Mouse (Mus musculus): ENCODE data around the gene Stk4. TPM values are rescaled to one million over a fixed set of nuclear protein-coding genes. Genes with fewer than 3 reads are reported as not detected.

The Stk4 gene
- polyA plus RNA-seq, 1 experiment from 2014 or later = 21.4 TPM

DNA sequence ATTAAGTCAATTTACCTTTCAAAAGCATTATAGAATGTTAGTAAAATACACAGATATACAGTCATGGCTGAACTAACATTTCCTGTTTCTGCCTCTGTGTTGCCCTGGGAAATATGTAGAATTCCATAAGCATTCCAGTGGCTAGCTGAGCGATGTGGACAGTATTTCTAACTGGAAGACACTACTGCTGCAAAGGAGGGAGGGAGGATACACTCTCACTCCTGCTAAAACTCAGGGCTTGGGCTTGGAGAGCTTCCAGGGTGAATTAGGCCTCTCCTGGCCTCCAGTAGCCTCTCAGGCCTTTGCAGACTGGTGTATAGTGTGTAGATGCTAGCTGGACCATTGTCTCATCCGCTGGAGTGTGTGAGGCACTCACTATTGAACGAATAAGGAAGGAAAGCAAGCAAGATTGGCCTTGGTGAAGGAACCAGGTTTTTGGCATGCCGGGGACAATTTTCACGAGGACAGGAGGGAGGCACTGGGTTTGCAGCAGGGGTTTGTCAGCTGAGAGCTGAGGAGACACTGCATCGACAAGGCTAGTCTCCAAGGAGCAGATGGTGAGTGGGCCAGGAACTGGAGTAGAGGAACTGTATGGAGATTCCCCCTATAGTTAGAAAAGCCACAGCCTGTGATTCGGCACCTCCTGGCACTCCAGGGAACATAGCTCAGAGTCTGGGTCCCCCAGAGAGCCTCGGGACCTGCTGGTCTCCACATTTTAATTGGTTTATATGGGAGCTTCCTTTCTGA is 104.7 kb downstream of the Stk4 start:
- H3K4me3 ChIP-seq (ENCODE audit: low read depth, low read length) = no peak overlapping the region
- peaks cover 7% of the 10 kb centered on the region for H3K4me1 ChIP-seq (ENCODE audit: control insufficient read depth, insufficient read depth, low read length)
- peak overlapping the region; percentile 34; the same call in 1 of the 2 replicates for H3K9ac ChIP-seq (ENCODE audit: low read depth, low read length)
- H3K4me2 ChIP-seq = no peak overlapping the region
- no peak for ATAC-seq (replicated peaks; ENCODE audit: insufficient number of reproducible peaks, low FRiP score, low TSS enrichment)
- 71% methylated on average over 8 of the region's 8 CpGs for WGBS (ENCODE audit: insufficient replicate concordance)
- H3K27ac ChIP-seq (ENCODE audit: low read depth, low read length) = no peak overlapping the region
- H3K27me3 ChIP-seq (ENCODE audit: control insufficient read depth, insufficient read depth, low read length) = peaks cover 32% of the 10 kb centered on the region
- no peaks in the 10 kb centered on the region for H3K36me3 ChIP-seq (ENCODE audit: control insufficient read depth, insufficient read depth, low read length)
- H3K9me3 ChIP-seq (replicated peaks; ENCODE audit: control insufficient read depth, low read length) = no peaks in the 10 kb centered on the region

GRCm38 (mm10) chr2:164175850-164176249 is 105.7 kb downstream of the Stk4 start:
- Histone ChIP-seq H3K27ac (ENCODE audit: low read depth, low read length) (no peak overlapping the region), H3K4me3 (ENCODE audit: low read depth, low read length) (no peak overlapping the region), H3K4me2 (no peak overlapping the region), H3K9me3 (replicated peaks; ENCODE audit: control insufficient read depth, low read length) (no peaks in the 10 kb centered on the region), H3K36me3 (ENCODE audit: control insufficient read depth, insufficient read depth, low read length) (no peaks in the 10 kb centered on the region), H3K27me3 (ENCODE audit: control insufficient read depth, insufficient read depth, low read length) (peaks cover 22% of the 10 kb centered on the region), H3K4me1 (ENCODE audit: control insufficient read depth, insufficient read depth, low read length) (peaks cover 5% of the 10 kb centered on the region), H3K9ac (ENCODE audit: low read depth, low read length) (no peak overlapping the region)
- ATAC-seq (replicated peaks; ENCODE audit: insufficient number of reproducible peaks, low FRiP score, low TSS enrichment) = no peak
- 67% methylated on average over 3 of the region's 3 CpGs for WGBS (ENCODE audit: insufficient replicate concordance)

DNA sequence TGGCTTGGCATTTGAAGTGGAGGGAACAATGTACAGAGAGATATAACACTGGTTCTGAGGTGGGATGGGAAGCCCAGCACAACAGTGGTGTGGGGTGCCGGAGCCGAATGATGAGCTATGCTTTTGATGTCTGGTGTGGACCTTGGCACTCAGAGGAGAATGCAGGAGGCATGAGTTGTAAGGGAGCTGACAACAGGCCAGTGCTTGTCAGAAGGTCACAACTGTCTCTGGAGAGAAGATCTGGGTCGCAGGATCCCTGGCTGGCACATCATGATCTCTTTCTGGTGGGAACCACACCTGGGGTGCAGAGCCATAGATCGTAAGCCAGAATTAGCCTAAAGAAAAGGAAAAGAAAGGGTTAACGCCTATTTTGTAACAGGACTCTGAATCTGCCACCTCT is 107.7 kb downstream of the Stk4 start:
- H3K4me2 ChIP-seq = no peak overlapping the region
- H3K9ac ChIP-seq (ENCODE audit: low read depth, low read length) = no peak overlapping the region
- WGBS (ENCODE audit: insufficient replicate concordance) = 78% methylated on average over 5 of the region's 5 CpGs
- H3K4me1 ChIP-seq (ENCODE audit: control insufficient read depth, insufficient read depth, low read length) = no peaks in the 10 kb centered on the region
- no peak overlapping the region for H3K4me3 ChIP-seq (ENCODE audit: low read depth, low read length)
- no peaks in the 10 kb centered on the region for H3K36me3 ChIP-seq (ENCODE audit: control insufficient read depth, insufficient read depth, low read length)
- no peak for ATAC-seq (replicated peaks; ENCODE audit: insufficient number of reproducible peaks, low FRiP score, low TSS enrichment)
- H3K27me3 ChIP-seq (ENCODE audit: control insufficient read depth, insufficient read depth, low read length) = peaks cover 12% of the 10 kb centered on the region
- no peaks in the 10 kb centered on the region for H3K9me3 ChIP-seq (replicated peaks; ENCODE audit: control insufficient read depth, low read length)
- H3K27ac ChIP-seq (ENCODE audit: low read depth, low read length) = no peak overlapping the region

GRCm38 (mm10) chr2:164180124-164180523 is 110.0 kb downstream of the Stk4 start:
- 38% methylated on average over 3 of the region's 3 CpGs for WGBS (ENCODE audit: insufficient replicate concordance)
- Histone ChIP-seq H3K4me3 (ENCODE audit: low read depth, low read length) (no peak overlapping the region), H3K4me2 (no peak overlapping the region), H3K27ac (ENCODE audit: low read depth, low read length) (no peak overlapping the region), H3K9me3 (replicated peaks; ENCODE audit: control insufficient read depth, low read length) (no peaks in the 10 kb centered on the region), H3K9ac (ENCODE audit: low read depth, low read length) (no peak overlapping the region), H3K27me3 (ENCODE audit: control insufficient read depth, insufficient read depth, low read length) (peaks cover 12% of the 10 kb centered on the region), H3K36me3 (ENCODE audit: control insufficient read depth, insufficient read depth, low read length) (no peaks in the 10 kb centered on the region), H3K4me1 (ENCODE audit: control insufficient read depth, insufficient read depth, low read length) (no peaks in the 10 kb centered on the region)
- no peak for ATAC-seq (replicated peaks; ENCODE audit: insufficient number of reproducible peaks, low FRiP score, low TSS enrichment)

- Histone ChIP-seq H3K9ac (ENCODE audit: low read depth, low read length) (no peak overlapping the region), H3K4me2 (no peak overlapping the region), H3K27ac (ENCODE audit: low read depth, low read length) (no peak overlapping the region), H3K36me3 (ENCODE audit: control insufficient read depth, insufficient read depth, low read length) (no peaks in the 10 kb centered on the region), H3K27me3 (ENCODE audit: control insufficient read depth, insufficient read depth, low read length) (peaks cover 12% of the 10 kb centered on the region), H3K4me3 (ENCODE audit: low read depth, low read length) (no peak overlapping the region), H3K4me1 (ENCODE audit: control insufficient read depth, insufficient read depth, low read length) (no peaks in the 10 kb centered on the region), H3K9me3 (replicated peaks; ENCODE audit: control insufficient read depth, low read length) (no peaks in the 10 kb centered on the region)
- ATAC-seq (replicated peaks; ENCODE audit: insufficient number of reproducible peaks, low FRiP score, low TSS enrichment) = no peak
- 80% methylated on average over 4 of the region's 4 CpGs for WGBS (ENCODE audit: insufficient replicate concordance)
Observed at GRCm38 (mm10) chr2:164180770-164181169, 110.6 kb downstream of the Stk4 start.

- H3K9ac ChIP-seq (ENCODE audit: low read depth, low read length) = no peak within 1 kb of the TSS
- H3K27ac ChIP-seq (ENCODE audit: low read depth, low read length) = no peak within 1 kb of the TSS
- H3K27me3 ChIP-seq (ENCODE audit: control insufficient read depth, insufficient read depth, low read length) = peaks cover 8% of the 10 kb centered on the region; the same call in 1 of the 2 replicates
- no peaks in the 10 kb centered on the region for H3K9me3 ChIP-seq (replicated peaks; ENCODE audit: control insufficient read depth, low read length)
- H3K4me1 ChIP-seq (ENCODE audit: control insufficient read depth, insufficient read depth, low read length) = no peaks in the 10 kb centered on the region
- no peak for ATAC-seq (replicated peaks; ENCODE audit: insufficient number of reproducible peaks, low FRiP score, low TSS enrichment)
- no peak within 1 kb of the TSS for H3K4me3 ChIP-seq (ENCODE audit: low read depth, low read length)
- H3K36me3 ChIP-seq (ENCODE audit: control insufficient read depth, insufficient read depth, low read length) = no peaks in the 10 kb centered on the region
- no peak within 1 kb of the TSS for H3K4me2 ChIP-seq
- WGBS (ENCODE audit: insufficient replicate concordance) = 74% methylated on average over 7 of the region's 7 CpGs
Observed at GRCm38 (mm10) chr2:164182692-164183255, 112.7 kb downstream of the Stk4 start, which contains the start of gene Wfdc5. Gene Wfdc5 (minus strand): TSS chr2:164182742.

DNA sequence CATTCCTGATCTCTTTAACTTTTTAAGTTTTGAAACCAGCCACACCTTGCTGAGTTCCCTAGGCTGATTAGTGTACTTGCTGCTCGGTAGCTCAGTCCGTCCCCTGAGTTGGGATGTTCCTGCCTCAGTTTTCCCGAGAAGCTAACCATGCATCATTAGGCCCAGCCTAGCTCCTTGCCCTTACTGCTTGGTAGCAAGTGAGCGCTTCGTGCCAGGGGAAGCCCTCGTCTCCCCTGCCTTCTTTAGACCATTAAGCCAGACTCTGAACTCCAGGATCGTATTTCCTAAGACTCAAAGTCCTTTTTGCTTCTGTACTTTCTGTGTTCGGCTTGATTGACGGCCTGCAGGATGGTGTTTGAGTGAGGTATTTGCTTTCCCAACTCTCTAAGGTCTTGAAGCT is 113.2 kb downstream of the Stk4 start:
- 70% methylated on average over 9 of the region's 9 CpGs for WGBS (ENCODE audit: insufficient replicate concordance)

DNA sequence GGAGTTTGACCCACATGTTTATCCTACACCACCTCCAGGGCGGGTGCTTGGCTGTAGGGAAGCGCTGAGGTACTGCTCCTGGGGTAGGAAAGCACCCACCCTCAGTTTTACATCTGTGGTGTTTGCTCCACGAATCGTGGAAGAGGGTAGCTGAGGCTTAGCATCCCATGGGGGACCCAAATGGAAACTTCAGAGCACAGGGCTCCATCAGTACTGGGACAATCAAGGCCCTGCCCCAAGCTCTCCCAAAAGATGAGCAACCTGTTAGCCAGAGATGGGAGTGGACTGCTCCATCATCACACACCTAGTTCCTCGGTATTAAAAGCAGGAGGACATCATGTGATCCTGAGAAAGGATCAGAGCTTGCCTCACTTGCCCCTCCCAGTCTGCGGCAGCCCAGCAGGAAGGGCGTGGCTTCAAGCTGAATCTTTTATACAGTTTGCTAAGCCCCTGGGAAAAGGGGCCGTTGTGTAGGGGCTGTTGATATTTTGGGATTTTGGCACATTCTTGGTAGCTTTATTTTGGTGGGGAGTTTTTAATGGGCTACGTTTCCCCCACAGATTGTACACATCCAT is 114.1 kb downstream of the Stk4 start:
- no peak overlapping the region for H3K9ac ChIP-seq (ENCODE audit: low read depth, low read length)
- no peaks in the 10 kb centered on the region for H3K9me3 ChIP-seq (replicated peaks; ENCODE audit: control insufficient read depth, low read length)
- H3K4me2 ChIP-seq = no peak overlapping the region
- no peak overlapping the region for H3K27ac ChIP-seq (ENCODE audit: low read depth, low read length)
- no peak for ATAC-seq (replicated peaks; ENCODE audit: insufficient number of reproducible peaks, low FRiP score, low TSS enrichment)
- no peaks in the 10 kb centered on the region for H3K36me3 ChIP-seq (ENCODE audit: control insufficient read depth, insufficient read depth, low read length)
- peaks cover 2% of the 10 kb centered on the region; the same call in 1 of the 2 replicates for H3K27me3 ChIP-seq (ENCODE audit: control insufficient read depth, insufficient read depth, low read length)
- no peak overlapping the region for H3K4me3 ChIP-seq (ENCODE audit: low read depth, low read length)
- whole genome bisulfite sequencing (ENCODE audit: insufficient replicate concordance) = 38% methylated on average over 9 of the region's 9 CpGs
- no peaks in the 10 kb centered on the region for H3K4me1 ChIP-seq (ENCODE audit: control insufficient read depth, insufficient read depth, low read length)

More for the DNA sequence above, 113.2 kb downstream of the Stk4 start:
- H3K36me3 ChIP-seq (ENCODE audit: control insufficient read depth, insufficient read depth, low read length) = no peaks in the 10 kb centered on the region
- no peak overlapping the region for H3K27ac ChIP-seq (ENCODE audit: low read depth, low read length)
- no peaks in the 10 kb centered on the region for H3K4me1 ChIP-seq (ENCODE audit: control insufficient read depth, insufficient read depth, low read length)
- H3K4me2 ChIP-seq = no peak overlapping the region
- H3K27me3 ChIP-seq (ENCODE audit: control insufficient read depth, insufficient read depth, low read length) = peaks cover 2% of the 10 kb centered on the region; the same call in 1 of the 2 replicates
- no peak for ATAC-seq (replicated peaks; ENCODE audit: insufficient number of reproducible peaks, low FRiP score, low TSS enrichment)
- no peak overlapping the region for H3K4me3 ChIP-seq (ENCODE audit: low read depth, low read length)
- H3K9me3 ChIP-seq (replicated peaks; ENCODE audit: control insufficient read depth, low read length) = no peaks in the 10 kb centered on the region
- no peak overlapping the region for H3K9ac ChIP-seq (ENCODE audit: low read depth, low read length)
